In genomic region chr17:27819971-27820567, GRCm38 (mm10) we compare ENCODE assay signal across 8 mouse cellular contexts. TPM values are rescaled to one million over a fixed set of nuclear protein-coding genes. Genes with fewer than 3 reads are reported as not detected.
A peak's percentile ranks its signal among the peaks of the same experiment; 100 is the strongest.
DNase-seq lines count a peak whose midpoint lies in the region; ATAC-seq and TF ChIP-seq lines count a peak whose summit lies in the region.

No protein-coding gene starts in this region.

- peak overlapping the region; percentile 97 for H3K4me3 ChIP-seq in G1E (ENCODE audit: low read depth, low read length)
- H3K4me3 ChIP-seq in brown adipose tissue, adult 24 weeks (ENCODE audit: insufficient read depth, low read depth, low read length) = peak overlapping the region; percentile 92
- peak overlapping the region; percentile 95 for H3K4me3 ChIP-seq in forebrain, postnatal 0 days (ENCODE audit: low read depth, low read length)
- H3K4me3 ChIP-seq in hindbrain, embryonic 11.5 days (ENCODE audit: low read depth, low read length) = peak overlapping the region; percentile 68

- no peaks in the 10 kb centered on the region for H3K9me3 ChIP-seq in G1E (replicated peaks)
- H3K9me3 ChIP-seq in forebrain, postnatal 0 days (ENCODE audit: low read length) = no peaks in the 10 kb centered on the region
- no peaks in the 10 kb centered on the region for H3K9me3 ChIP-seq in hindbrain, embryonic 11.5 days (ENCODE audit: control insufficient read depth, low read length)

- H3K4me1 ChIP-seq in G1E (ENCODE audit: insufficient read depth, low read depth, low read length) = peaks cover 45% of the 10 kb centered on the region
- peaks cover 20% of the 10 kb centered on the region for H3K4me1 ChIP-seq in brown adipose tissue, adult 24 weeks (ENCODE audit: control insufficient read depth, insufficient read depth, insufficient read length, low read length)
- peaks cover 21% of the 10 kb centered on the region for H3K4me1 ChIP-seq in forebrain, postnatal 0 days (ENCODE audit: insufficient read depth)
- peaks cover 3% of the 10 kb centered on the region for H3K4me1 ChIP-seq in hindbrain, embryonic 11.5 days (replicated peaks; ENCODE audit: control insufficient read depth, insufficient read depth, low read length)

- WGBS in forebrain, postnatal 0 days = 1% methylated on average over 47 of the region's 62 CpGs
- under 1% methylated on average over 44 of the region's 62 CpGs for WGBS in hindbrain, embryonic 11.5 days

- ATAC-seq in G1E (ENCODE audit: extremely low read depth, insufficient number of reproducible peaks, low FRiP score, poor library complexity, severe bottlenecking) = no peak
- ATAC-seq in forebrain, postnatal 0 days = peak; percentile 86
- ATAC-seq in hindbrain, embryonic 11.5 days (ENCODE audit: low FRiP score) = peak; percentile 93
- no peak for ATAC-seq in activated CD4-positive, CD25-positive, alpha-beta regulatory T cell, adult 4 months

- H3K9ac ChIP-seq in forebrain, postnatal 0 days = peak overlapping the region; percentile 83
- peak overlapping the region; percentile 78 for H3K9ac ChIP-seq in hindbrain, embryonic 11.5 days (ENCODE audit: low read depth, low read length)

- H3K27ac ChIP-seq in brown adipose tissue, adult 24 weeks (replicated peaks; ENCODE audit: low read depth, low read length) = peak overlapping the region; percentile 83
- peak overlapping the region; percentile 81 for H3K27ac ChIP-seq in forebrain, postnatal 0 days (ENCODE audit: low read depth, low read length)
- peak overlapping the region; percentile 78 for H3K27ac ChIP-seq in hindbrain, embryonic 11.5 days (ENCODE audit: low read depth, low read length)

- DNase-seq in G1E (ENCODE audit: low spot score) = no peak
- DNase-seq in forebrain, postnatal 0 days = peak; percentile 41
- DNase-seq in hindbrain, embryonic 11.5 days (ENCODE audit: low spot score) = no peak
- DNase-seq in layer of hippocampus, postnatal 10 days (ENCODE audit: low spot score in 2 of 2) = peak; percentile 63
- DNase-seq in lung, postnatal 25 days (ENCODE audit: low spot score) = peak; percentile 42
- DNase-seq in right cerebral cortex, postnatal 25 days = peak; percentile 63

- H3K27me3 ChIP-seq in G1E (ENCODE audit: insufficient read depth, low read length) = no peaks in the 10 kb centered on the region
- no peaks in the 10 kb centered on the region for H3K27me3 ChIP-seq in forebrain, postnatal 0 days (ENCODE audit: insufficient read depth, low read length)
- no peaks in the 10 kb centered on the region for H3K27me3 ChIP-seq in hindbrain, embryonic 11.5 days (ENCODE audit: control insufficient read depth, insufficient read depth, low read length)

- TF ChIP-seq CTCF in G1E (IDR thresholded peaks at IDR 0.05; ENCODE audit: low read depth, low read length) = no peak
- TF ChIP-seq CTCF in forebrain, postnatal 0 days (IDR thresholded peaks at IDR 0.05; ENCODE audit: low read depth) = no peak

- peak overlapping the region; percentile 83 for H3K4me2 ChIP-seq in forebrain, postnatal 0 days (ENCODE audit: low read depth)
- H3K4me2 ChIP-seq in hindbrain, embryonic 11.5 days (replicated peaks; ENCODE audit: low read depth, low read length) = peak overlapping the region; percentile 61

- H3K36me3 ChIP-seq in G1E (replicated peaks) = peaks cover 25% of the 10 kb centered on the region
- no peaks in the 10 kb centered on the region for H3K36me3 ChIP-seq in forebrain, postnatal 0 days (ENCODE audit: insufficient read depth)
- H3K36me3 ChIP-seq in hindbrain, embryonic 11.5 days (ENCODE audit: control insufficient read depth, insufficient read depth, low read length) = no peaks in the 10 kb centered on the region

RNA-seq across cellular contexts. Expression of gene D17Wsu92e, which starts 0.4 kb away (rescaled TPM):
- total RNA-seq in G1E (2014; fragmentation: Nextera tagmentation) (84.4 and 87.4 TPM in 2 replicates), G1E (2017) (61.6 and 65.3 TPM in 2 replicates)
- polyA plus RNA-seq in G1E (2012) = 58.6 and 60.2 TPM in 2 replicates
- 62.2 and 89.1 TPM in 2 replicates for polyA plus RNA-seq in brown adipose tissue, adult 24 weeks (2012; ENCODE audit: insufficient read depth, insufficient read length, missing spikeins)
- total RNA-seq in forebrain, postnatal 0 days (2014; rRNA removed) = 63.6 and 70.5 TPM in 2 replicates
- 8.6 and 9.4 TPM in 2 replicates for polyA plus RNA-seq in forebrain, postnatal 0 days (2015; fragmentation: Nextera tagmentation; extraction: Ambion mirVana)
- polyA plus RNA-seq in hindbrain, embryonic 11.5 days (2014; fragmentation: Nextera tagmentation; extraction: Ambion mirVana) = 10.4 and 10.9 TPM in 2 replicates
- total RNA-seq in layer of hippocampus, postnatal 10 days (2021) = 100 to 1,000 TPM in 1 of 2 experiments, 10 to 100 TPM in 1; 99.8 to 105 TPM
- polyA plus RNA-seq in activated CD4-positive, CD25-positive, alpha-beta regulatory T cell, adult 4 months (2017; shearing (Covaris generic)) = 10 to 100 TPM; 14.1 to 15.2 TPM

RNA-seq across cellular contexts. Expression of gene Snrpc, which starts 17.9 kb away (rescaled TPM):
- total RNA-seq in G1E (2014; fragmentation: Nextera tagmentation) (121 and 158 TPM in 2 replicates), G1E (2017) (127 and 147 TPM in 2 replicates)
- 575 and 747 TPM in 2 replicates for polyA plus RNA-seq in G1E (2012)
- polyA plus RNA-seq in brown adipose tissue, adult 24 weeks (2012; ENCODE audit: insufficient read depth, insufficient read length, missing spikeins) = 50.9 and 79.9 TPM in 2 replicates
- 137 and 204 TPM in 2 replicates for total RNA-seq in forebrain, postnatal 0 days (2014; rRNA removed)
- polyA plus RNA-seq in forebrain, postnatal 0 days (2015; fragmentation: Nextera tagmentation; extraction: Ambion mirVana) = 259 and 297 TPM in 2 replicates
- 344 and 359 TPM in 2 replicates for polyA plus RNA-seq in hindbrain, embryonic 11.5 days (2014; fragmentation: Nextera tagmentation; extraction: Ambion mirVana)
- total RNA-seq in layer of hippocampus, postnatal 10 days (2021) = 10 to 100 TPM; 77.2 to 83.4 TPM
- polyA plus RNA-seq in activated CD4-positive, CD25-positive, alpha-beta regulatory T cell, adult 4 months (2017; shearing (Covaris generic)) = 100 to 1,000 TPM; 108 to 126 TPM

RNA-seq across cellular contexts. Expression of gene Uhrf1bp1, which starts 36.2 kb away (rescaled TPM):
- 18.5 and 21.0 TPM in 2 replicates for total RNA-seq in G1E (2014; fragmentation: Nextera tagmentation)
- 8.5 and 9.8 TPM in 2 replicates for total RNA-seq in G1E (2017)
- 21.3 and 31.5 TPM in 2 replicates for polyA plus RNA-seq in G1E (2012)
- 6.1 and 11.2 TPM in 2 replicates for polyA plus RNA-seq in brown adipose tissue, adult 24 weeks (2012; ENCODE audit: insufficient read depth, insufficient read length, missing spikeins)
- total RNA-seq in forebrain, postnatal 0 days (2014; rRNA removed) = 9.8 and 13.6 TPM in 2 replicates
- 2.1 and 2.6 TPM in 2 replicates for polyA plus RNA-seq in forebrain, postnatal 0 days (2015; fragmentation: Nextera tagmentation; extraction: Ambion mirVana)
- 4.9 TPM in 2 replicates for polyA plus RNA-seq in hindbrain, embryonic 11.5 days (2014; fragmentation: Nextera tagmentation; extraction: Ambion mirVana)
- 10 to 100 TPM; 19.5 to 22.7 TPM for total RNA-seq in layer of hippocampus, postnatal 10 days (2021)
- polyA plus RNA-seq in activated CD4-positive, CD25-positive, alpha-beta regulatory T cell, adult 4 months (2017; shearing (Covaris generic)) = 1 to 10 TPM in 1 of 2 experiments, under 1 TPM in 1; 0.93 to 1.4 TPM

Comparison
In these comparisons a context has a peak if more than half of its experiments do, and no peak if none do; other contexts are left out.
1. ATAC-seq: peak in forebrain, postnatal 0 days (single experiment) and hindbrain, embryonic 11.5 days (single experiment); none in G1E (single experiment) and activated CD4-positive, CD25-positive, alpha-beta regulatory T cell, adult 4 months (single experiment).
2. DNase-seq: peak in forebrain, postnatal 0 days (single experiment), layer of hippocampus, postnatal 10 days (2 of 2), lung, postnatal 25 days (single experiment) and right cerebral cortex, postnatal 25 days (single experiment); none in G1E (single experiment) and hindbrain, embryonic 11.5 days (single experiment).
3. Peak in every context shown above with its lines, with median percentiles within 50 percentile points of each other: H3K4me3 ChIP-seq and H3K27ac ChIP-seq.